Mouse (Mus musculus) kidney, postnatal 10 days (tissue): ENCODE results near the gene Fbxl15.

Experiments
- DNase-seq: peaks from one replicate; pipeline ENCODE4 v3.0.0; 2021; ENCODE audit warnings: mixed read lengths

The Fbxl15 gene

GRCm38 (mm10) chr19:46308706-46309435, 19.1 kb upstream of the Fbxl15 start:
- DNase-seq, result peak; percentile 96

GRCm38 (mm10) chr19:46309651-46310305, 18.2 kb upstream of the Fbxl15 start:
- peak; percentile 9 for DNase-seq

- peak; percentile 10 for DNase-seq
These were observed 17.6 kb upstream of the Fbxl15 start for GRCm38 (mm10) chr19:46310312-46310865.

- DNase-seq, result peak; percentile 6
These were observed 16.6 kb upstream of the Fbxl15 start for GRCm38 (mm10) chr19:46311341-46311740.

GRCm38 (mm10) chr19:46312566-46312965, 15.4 kb upstream of the Fbxl15 start:
- DNase-seq, result peak; percentile 9

- DNase-seq, result peak; percentile 5
These were observed 14.9 kb upstream of the Fbxl15 start for GRCm38 (mm10) chr19:46313116-46313515.

- no peak for DNase-seq
These were observed 14.4 kb upstream of the Fbxl15 start for GRCm38 (mm10) chr19:46313591-46313990.

- peak; percentile 63 for DNase-seq
These were observed 13.8 kb upstream of the Fbxl15 start for GRCm38 (mm10) chr19:46314151-46314601.

- DNase-seq, result peak; percentile 10
These were observed 12.9 kb upstream of the Fbxl15 start for GRCm38 (mm10) chr19:46314872-46315742.

GRCm38 (mm10) chr19:46315752-46316610, 12.0 kb upstream of the Fbxl15 start:
- DNase-seq, result peak; percentile 6

- DNase-seq, result peak; percentile 11
These were observed 11.0 kb upstream of the Fbxl15 start for GRCm38 (mm10) chr19:46316846-46317545.

- peak; percentile 24 for DNase-seq
These were observed 10.5 kb upstream of the Fbxl15 start for GRCm38 (mm10) chr19:46317546-46317885.

GRCm38 (mm10) chr19:46318031-46318471, 9.9 kb upstream of the Fbxl15 start:
- peak; percentile 64 for DNase-seq

- DNase-seq, result peak; percentile 84
These were observed 9.2 kb upstream of the Fbxl15 start for GRCm38 (mm10) chr19:46318586-46319378.

- peak; percentile 4 for DNase-seq
These were observed 7.8 kb upstream of the Fbxl15 start for GRCm38 (mm10) chr19:46320076-46320785.

GRCm38 (mm10) chr19:46321101-46321943, 6.7 kb upstream of the Fbxl15 start:
- DNase-seq, result peak; percentile 29

GRCm38 (mm10) chr19:46322144-46322995, 5.6 kb upstream of the Fbxl15 start:
- DNase-seq, result no peak
